In genomic region chr1:160209844-160210243, GRCm38 (mm10) we compare ENCODE assay signal across 15 mouse cellular contexts. TPM values are rescaled to one million over a fixed set of nuclear protein-coding genes. Genes with fewer than 3 reads are reported as not detected.
A peak's percentile ranks its signal among the peaks of the same experiment; 100 is the strongest.
DNase-seq lines count a peak whose midpoint lies in the region; ATAC-seq and TF ChIP-seq lines count a peak whose summit lies in the region.
"Had no signal": no experiment of that assay in that cellular context is flagged by ENCODE, and none has a peak within 500 bp of the region (broad histone marks: within the 10 kb centered on the region; RNA-seq: fewer than 3 reads in every experiment).

No protein-coding gene starts in this region.

- H3K4me1 ChIP-seq in midbrain, embryonic 11.5 days (ENCODE audit: control insufficient read depth, insufficient read depth, low read length): peaks cover 17% of the 10 kb centered on the region
- peaks cover 33% of the 10 kb centered on the region for H3K4me1 ChIP-seq in midbrain, embryonic 10.5 days
- H3K4me1 ChIP-seq in embryonic facial prominence, embryonic 10.5 days: peaks cover 24% of the 10 kb centered on the region
- H3K4me1 ChIP-seq in liver, embryonic 14.5 days (replicated peaks; ENCODE audit: control insufficient read depth in 2 of 2, insufficient read depth in 2 of 2, low read length in 1 of 2): peaks cover 9 to 16% of the 10 kb centered on the region in 2 experiments

- H3K9ac ChIP-seq in midbrain, embryonic 11.5 days (ENCODE audit: low read length): peak overlapping the region; percentile 27; the same call in 1 of the 2 replicates
- H3K9ac ChIP-seq in liver, embryonic 14.5 days (replicated peaks): no peak overlapping the region
- H3K9ac ChIP-seq: limb, embryonic 15.5 days had no signal

- no peak overlapping the region for H3K4me3 ChIP-seq in midbrain, embryonic 11.5 days (ENCODE audit: low read depth, low read length)
- no peak overlapping the region for H3K4me3 ChIP-seq in midbrain, embryonic 10.5 days
- H3K4me3 ChIP-seq in embryonic facial prominence, embryonic 10.5 days: peak overlapping the region; percentile 24; the same call in 1 of the 2 replicates
- no peak overlapping the region for H3K4me3 ChIP-seq in liver, embryonic 14.5 days (ENCODE audit: insufficient read depth in 1 of 2, low read depth in 2 of 2, low read length in 2 of 2)
- H3K4me3 ChIP-seq: limb, embryonic 15.5 days had no signal

- no peaks in the 10 kb centered on the region for H3K9me3 ChIP-seq in midbrain, embryonic 11.5 days (ENCODE audit: control insufficient read depth, low read length)
- H3K9me3 ChIP-seq in midbrain, embryonic 10.5 days (replicated peaks): no peaks in the 10 kb centered on the region
- no peaks in the 10 kb centered on the region for H3K9me3 ChIP-seq in embryonic facial prominence, embryonic 10.5 days
- no peaks in the 10 kb centered on the region for H3K9me3 ChIP-seq in liver, embryonic 14.5 days (ENCODE audit: control insufficient read depth, low read length)
- H3K9me3 ChIP-seq: heart, embryonic 13.5 days; limb, embryonic 15.5 days had no signal

- 23% methylated on average over 2 of the region's 2 CpGs for WGBS in midbrain, embryonic 11.5 days
- 47% methylated on average over 2 of the region's 2 CpGs for WGBS in midbrain, embryonic 10.5 days
- 71% methylated on average over 2 of the region's 2 CpGs for WGBS in embryonic facial prominence, embryonic 10.5 days
- WGBS in liver, embryonic 14.5 days (ENCODE audit: insufficient replicate concordance): 35% methylated on average over 2 of the region's 2 CpGs

- no peak for ATAC-seq in midbrain, embryonic 11.5 days (ENCODE audit: low FRiP score)
- no peak for ATAC-seq in liver, embryonic 14.5 days (ENCODE audit: insufficient read depth)

- no peak for DNase-seq in midbrain, embryonic 11.5 days (ENCODE audit: low spot score, missing footprints)
- DNase-seq in midbrain, embryonic 10.5 days (ENCODE audit: low spot score): no peak
- DNase-seq in embryonic facial prominence, embryonic 10.5 days (ENCODE audit: low spot score): no peak
- DNase-seq in liver, embryonic 14.5 days (ENCODE audit: low read depth in 3 of 3, low spot score in 3 of 3): no peak
- no peak for DNase-seq in layer of hippocampus, adult 11-12 months (ENCODE audit: low spot score)
- DNase-seq in layer of hippocampus, adult 9-11 months: no peak
- no peak for DNase-seq in lung, postnatal 14 days
- DNase-seq: adrenal gland, adult 8-10 months; cerebellum, postnatal 36 days; gastrocnemius, postnatal 10 days; layer of hippocampus, postnatal 36 days had no signal

- H3K4me2 ChIP-seq in midbrain, embryonic 11.5 days: peak overlapping the region; percentile 28; the same call in 1 of the 2 replicates
- H3K4me2 ChIP-seq in liver, embryonic 14.5 days (ENCODE audit: low read depth): peak overlapping the region; percentile 16; the same call in 1 of the 2 replicates

- TF ChIP-seq CTCF in liver, embryonic 14.5 days (IDR thresholded peaks at IDR 0.05; ENCODE audit: low read depth): no peak

- no peak overlapping the region for H3K27ac ChIP-seq in midbrain, embryonic 11.5 days (ENCODE audit: low read depth, low read length)
- H3K27ac ChIP-seq in midbrain, embryonic 10.5 days (replicated peaks): no peak overlapping the region
- no peak overlapping the region for H3K27ac ChIP-seq in embryonic facial prominence, embryonic 10.5 days (replicated peaks)
- H3K27ac ChIP-seq in liver, embryonic 14.5 days: no peak overlapping the region
- H3K27ac ChIP-seq: heart, embryonic 13.5 days; limb, embryonic 15.5 days; macrophage had no signal

- H3K27me3 ChIP-seq in midbrain, embryonic 11.5 days (ENCODE audit: control insufficient read depth, insufficient read depth, low read length): no peaks in the 10 kb centered on the region
- no peaks in the 10 kb centered on the region for H3K27me3 ChIP-seq in midbrain, embryonic 10.5 days (ENCODE audit: low read depth, poor library complexity, severe bottlenecking)
- no peaks in the 10 kb centered on the region for H3K27me3 ChIP-seq in embryonic facial prominence, embryonic 10.5 days (replicated peaks; ENCODE audit: low read depth, poor library complexity, severe bottlenecking)
- H3K27me3 ChIP-seq in liver, embryonic 14.5 days (ENCODE audit: control insufficient read depth, insufficient read depth, low read length): no peaks in the 10 kb centered on the region
- H3K27me3 ChIP-seq: heart, embryonic 13.5 days; limb, embryonic 15.5 days had no signal

- no peak for TF ChIP-seq EP300 in liver, embryonic 14.5 days (IDR thresholded peaks at IDR 0.05; ENCODE audit: low read depth)

- H3K36me3 ChIP-seq in midbrain, embryonic 11.5 days (ENCODE audit: control insufficient read depth, insufficient read depth, low read length): peaks cover 8% of the 10 kb centered on the region
- H3K36me3 ChIP-seq in midbrain, embryonic 10.5 days: peaks cover 36% of the 10 kb centered on the region
- peaks cover 42% of the 10 kb centered on the region for H3K36me3 ChIP-seq in embryonic facial prominence, embryonic 10.5 days (replicated peaks)
- peaks cover 22% of the 10 kb centered on the region for H3K36me3 ChIP-seq in liver, embryonic 14.5 days (replicated peaks; ENCODE audit: control insufficient read depth, insufficient read depth, low read depth)

RNA-seq across cellular contexts. Expression of gene Cacybp, which starts 2.8 kb away (rescaled TPM):
- 342 and 356 TPM in 2 replicates for polyA plus RNA-seq in midbrain, embryonic 11.5 days (2014; fragmentation: Nextera tagmentation; extraction: Ambion mirVana)
- 306 and 335 TPM in 2 replicates for polyA plus RNA-seq in midbrain, embryonic 10.5 days (2016; fragmentation: Nextera tagmentation; extraction: Ambion mirVana)
- polyA plus RNA-seq in embryonic facial prominence, embryonic 10.5 days (2016; fragmentation: Nextera tagmentation; extraction: Ambion mirVana): 354 and 357 TPM in 2 replicates
- polyA plus RNA-seq in liver, embryonic 14.5 days (2012; rRNA removed): 23.2 and 41.9 TPM in 2 replicates
- polyA plus RNA-seq in liver, embryonic 14.5 days (2014; fragmentation: Nextera tagmentation; extraction: Ambion mirVana): 161 and 163 TPM in 2 replicates

RNA-seq across cellular contexts. Expression of gene Mrps14, which starts 14.8 kb away (rescaled TPM):
- polyA plus RNA-seq in midbrain, embryonic 11.5 days (2014; fragmentation: Nextera tagmentation; extraction: Ambion mirVana): 254 and 258 TPM in 2 replicates
- polyA plus RNA-seq in midbrain, embryonic 10.5 days (2016; fragmentation: Nextera tagmentation; extraction: Ambion mirVana): 245 and 255 TPM in 2 replicates
- polyA plus RNA-seq in embryonic facial prominence, embryonic 10.5 days (2016; fragmentation: Nextera tagmentation; extraction: Ambion mirVana): 231 and 235 TPM in 2 replicates
- polyA plus RNA-seq in liver, embryonic 14.5 days (2012; rRNA removed): 12.3 and 34.6 TPM in 2 replicates
- 211 and 219 TPM in 2 replicates for polyA plus RNA-seq in liver, embryonic 14.5 days (2014; fragmentation: Nextera tagmentation; extraction: Ambion mirVana)

RNA-seq across cellular contexts. Expression of gene Tnn, which starts 56.5 kb away (rescaled TPM):
- not detected in 2 replicates for polyA plus RNA-seq in midbrain, embryonic 11.5 days (2014; fragmentation: Nextera tagmentation; extraction: Ambion mirVana)
- not detected in 2 replicates for polyA plus RNA-seq in midbrain, embryonic 10.5 days (2016; fragmentation: Nextera tagmentation; extraction: Ambion mirVana)
- polyA plus RNA-seq in embryonic facial prominence, embryonic 10.5 days (2016; fragmentation: Nextera tagmentation; extraction: Ambion mirVana): 0.05 and 0.50 TPM in 2 replicates
- 0.01 TPM in 2 replicates for polyA plus RNA-seq in liver, embryonic 14.5 days (2012; rRNA removed)
- polyA plus RNA-seq in liver, embryonic 14.5 days (2014; fragmentation: Nextera tagmentation; extraction: Ambion mirVana): not detected in 2 replicates
- polyA plus RNA-seq: heart, embryonic 13.5 days; macrophage; testis, adult 2 months had no signal
